In the genomic region with DNA sequence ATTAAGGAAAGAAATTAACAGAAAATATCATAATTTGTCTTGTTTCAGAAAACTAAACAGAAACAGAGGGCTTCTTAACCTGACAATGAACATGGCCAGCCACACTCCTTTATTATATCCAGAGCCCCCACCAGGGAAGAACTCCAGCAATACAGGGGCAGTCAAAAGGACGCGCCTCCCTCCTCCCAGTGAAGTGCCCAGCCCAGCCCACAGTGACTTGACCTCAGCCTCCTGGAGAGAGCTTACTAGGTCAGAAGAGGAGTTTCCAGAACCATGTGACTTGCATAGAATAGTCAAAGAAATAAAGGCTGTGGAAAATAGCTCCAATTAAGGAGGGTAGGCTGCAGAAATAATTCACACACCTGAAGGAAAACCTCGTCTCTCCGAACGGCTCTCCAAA, we compare ENCODE assay signal across 23 mouse cellular contexts.
DNase-seq lines count a peak whose midpoint lies in the region; ATAC-seq and TF ChIP-seq lines count a peak whose summit lies in the region.
"Had no signal": no experiment of that assay in that cellular context is flagged by ENCODE, and none has a peak within 500 bp of the region (broad histone marks: within the 10 kb centered on the region; RNA-seq: fewer than 3 reads in every experiment).

No protein-coding gene starts in this region.

- H3K4me3 ChIP-seq in forebrain, embryonic 11.5 days (ENCODE audit: low read depth, low read length) = no peak overlapping the region
- no peak overlapping the region for H3K4me3 ChIP-seq in forebrain, postnatal 0 days (ENCODE audit: low read depth, low read length)
- no peak overlapping the region for H3K4me3 ChIP-seq in kidney, postnatal 0 days (replicated peaks; ENCODE audit: low read depth, low read length)
- no peak overlapping the region for H3K4me3 ChIP-seq in midbrain, embryonic 12.5 days
- H3K4me3 ChIP-seq: embryonic facial prominence, embryonic 10.5 days; heart, embryonic 12.5 days; myocyte had no signal

- 16% methylated on average over 5 of the region's 5 CpGs for WGBS in forebrain, embryonic 11.5 days
- WGBS in forebrain, postnatal 0 days = 26% methylated on average over 5 of the region's 5 CpGs
- 49% methylated on average over 5 of the region's 5 CpGs for WGBS in kidney, postnatal 0 days
- 40% methylated on average over 5 of the region's 5 CpGs for WGBS in midbrain, embryonic 12.5 days

- H3K4me2 ChIP-seq in forebrain, embryonic 11.5 days (ENCODE audit: low read depth, low read length, severe bottlenecking) = no peak overlapping the region
- no peak overlapping the region for H3K4me2 ChIP-seq in forebrain, postnatal 0 days (ENCODE audit: low read depth)
- no peak overlapping the region for H3K4me2 ChIP-seq in kidney, postnatal 0 days (ENCODE audit: low read length)
- no peak overlapping the region for H3K4me2 ChIP-seq in midbrain, embryonic 12.5 days (replicated peaks)
- H3K4me2 ChIP-seq: heart, embryonic 12.5 days; liver, embryonic 11.5 days had no signal

- TF ChIP-seq CTCF in forebrain, postnatal 0 days (IDR thresholded peaks at IDR 0.05; ENCODE audit: low read depth) = no peak
- no peak for TF ChIP-seq CTCF in kidney, postnatal 0 days (IDR thresholded peaks at IDR 0.05; ENCODE audit: low read depth)

- H3K9me3 ChIP-seq in forebrain, embryonic 11.5 days (ENCODE audit: control insufficient read depth, low read length) = no peaks in the 10 kb centered on the region
- no peaks in the 10 kb centered on the region for H3K9me3 ChIP-seq in forebrain, postnatal 0 days (ENCODE audit: low read length)
- no peaks in the 10 kb centered on the region for H3K9me3 ChIP-seq in kidney, postnatal 0 days (replicated peaks; ENCODE audit: low read length)
- no peaks in the 10 kb centered on the region for H3K9me3 ChIP-seq in midbrain, embryonic 12.5 days
- H3K9me3 ChIP-seq: embryonic facial prominence, embryonic 10.5 days; heart, embryonic 12.5 days had no signal

- ATAC-seq in forebrain, embryonic 11.5 days (replicated peaks; ENCODE audit: low FRiP score) = peak; percentile 37; the same call in 1 of the 2 replicates
- ATAC-seq in forebrain, postnatal 0 days = no peak
- ATAC-seq in kidney, postnatal 0 days (replicated peaks; ENCODE audit: low FRiP score, low read depth) = no peak
- 0 out of 2 replicates have a peak, but pooled peaks have one; percentile 31 for ATAC-seq in midbrain, embryonic 12.5 days (ENCODE audit: low FRiP score, low read depth)
- ATAC-seq: activated CD4-positive, CD25-positive, alpha-beta regulatory T cell, adult 4 months; CD4-positive, CD25-positive, alpha-beta regulatory T cell, adult 4 months; inflammation-experienced regulatory T-cells, adult 6 months had no signal

- DNase-seq in forebrain, embryonic 11.5 days (ENCODE audit: low spot score) = no peak
- no peak for DNase-seq in forebrain, postnatal 0 days
- DNase-seq in kidney, postnatal 0 days (ENCODE audit: low spot score) = peak; percentile 31
- no peak for DNase-seq in kidney, adult 8-10 months
- DNase-seq in retina, postnatal 1 day = peak; percentile 44
- no peak for DNase-seq in heart, postnatal 36 days
- DNase-seq in left cerebral cortex, adult 11 months (ENCODE audit: low spot score) = no peak
- DNase-seq: adrenal gland, postnatal 25 days; cerebellum, adult 11-12 months; cerebellum, postnatal 14 days; heart, postnatal 14 days; lung, adult 18-20 months; lung, postnatal 14 days; right cerebral cortex, postnatal 14 days; thymus, postnatal 4 days had no signal

- no peaks in the 10 kb centered on the region for H3K27me3 ChIP-seq in forebrain, embryonic 11.5 days (ENCODE audit: control insufficient read depth, insufficient read depth, low read length)
- H3K27me3 ChIP-seq in forebrain, postnatal 0 days (ENCODE audit: insufficient read depth, low read length) = no peaks in the 10 kb centered on the region
- no peaks in the 10 kb centered on the region for H3K27me3 ChIP-seq in kidney, postnatal 0 days (ENCODE audit: insufficient read depth, low read length)
- no peaks in the 10 kb centered on the region for H3K27me3 ChIP-seq in midbrain, embryonic 12.5 days
- H3K27me3 ChIP-seq: heart, embryonic 12.5 days had no signal

- intact Hi-C loops in heart, postnatal 36 days (cut with DNase I) = no loop called here

- peaks cover 12% of the 10 kb centered on the region for H3K4me1 ChIP-seq in forebrain, embryonic 11.5 days (replicated peaks; ENCODE audit: control insufficient read depth, insufficient read depth, low read length)
- peaks cover 24% of the 10 kb centered on the region; the same call in 1 of the 2 replicates for H3K4me1 ChIP-seq in forebrain, postnatal 0 days (ENCODE audit: insufficient read depth)
- 0 out of 2 replicates have a peak, but pooled peaks cover 4% of the 10 kb centered on the region for H3K4me1 ChIP-seq in kidney, postnatal 0 days (replicated peaks; ENCODE audit: insufficient read depth, low read length)
- peaks cover 56% of the 10 kb centered on the region for H3K4me1 ChIP-seq in midbrain, embryonic 12.5 days

- H3K36me3 ChIP-seq in forebrain, embryonic 11.5 days (ENCODE audit: control insufficient read depth, insufficient read depth, low read length) = no peaks in the 10 kb centered on the region
- no peaks in the 10 kb centered on the region for H3K36me3 ChIP-seq in forebrain, postnatal 0 days (ENCODE audit: insufficient read depth)
- H3K36me3 ChIP-seq in kidney, postnatal 0 days (ENCODE audit: insufficient read depth, low read length) = no peaks in the 10 kb centered on the region
- H3K36me3 ChIP-seq in midbrain, embryonic 12.5 days = no peaks in the 10 kb centered on the region
- H3K36me3 ChIP-seq: embryonic facial prominence, embryonic 10.5 days; heart, embryonic 12.5 days had no signal

- no peak overlapping the region for H3K27ac ChIP-seq in forebrain, embryonic 11.5 days (ENCODE audit: low read depth, low read length)
- no peak overlapping the region for H3K27ac ChIP-seq in forebrain, postnatal 0 days (ENCODE audit: low read depth, low read length)
- H3K27ac ChIP-seq in kidney, postnatal 0 days = no peak overlapping the region
- H3K27ac ChIP-seq in midbrain, embryonic 12.5 days (replicated peaks) = 0 out of 2 replicates have a peak overlapping the region, but pooled peaks have one; percentile 22
- H3K27ac ChIP-seq: embryonic facial prominence, embryonic 10.5 days had no signal

- no peak overlapping the region for H3K9ac ChIP-seq in forebrain, embryonic 11.5 days (ENCODE audit: low read length)
- H3K9ac ChIP-seq in forebrain, postnatal 0 days = no peak overlapping the region
- H3K9ac ChIP-seq in kidney, postnatal 0 days (ENCODE audit: low read depth, low read length) = no peak overlapping the region
- no peak overlapping the region for H3K9ac ChIP-seq in midbrain, embryonic 12.5 days (replicated peaks)
- H3K9ac ChIP-seq: heart, embryonic 12.5 days had no signal

Comparison
In these comparisons a context has a peak if more than half of its experiments do, and no peak if none do; other contexts are left out.
1. ATAC-seq: peak in forebrain, embryonic 11.5 days (single experiment) and midbrain, embryonic 12.5 days (single experiment); none in forebrain, postnatal 0 days (single experiment) and kidney, postnatal 0 days (single experiment).
2. DNase-seq: peak in kidney, postnatal 0 days (single experiment) and retina, postnatal 1 day (single experiment); none in forebrain, embryonic 11.5 days (single experiment), forebrain, postnatal 0 days (single experiment), kidney, adult 8-10 months (0 of 2), heart, postnatal 36 days (0 of 2) and left cerebral cortex, adult 11 months (single experiment).